Mouse (Mus musculus): ENCODE measurements around the gene Slc22a26. TPM values are rescaled to one million over a fixed set of nuclear protein-coding genes. Genes with fewer than 3 reads are reported as not detected.
"Not testable (repeated sequence)": the region's sequence is repeated elsewhere in the genome, so short reads cannot be mapped to it uniquely, and the experiment has no call there.

The Slc22a26 gene
- polyA plus RNA-seq (2015; fragmentation: Nextera tagmentation; extraction: Ambion mirVana) = not detected in 2 replicates

GRCm38 (mm10) chr19:7802571-7802970 is at the start of gene Slc22a26:
Gene Slc22a26, minus strand, starts transcription at chr19:7802667.
- H3K9me3 ChIP-seq (ENCODE audit: control insufficient read depth, low read length) = no peaks in the 10 kb centered on the region
- no peak within 1 kb of the TSS for H3K4me3 ChIP-seq (replicated peaks; ENCODE audit: low read length)
- no peak within 1 kb of the TSS for H3K27ac ChIP-seq (ENCODE audit: low read length)
- ATAC-seq = no peak
- no peak within 1 kb of the TSS for H3K4me2 ChIP-seq (ENCODE audit: low read length)
- no peak within 1 kb of the TSS for H3K9ac ChIP-seq (replicated peaks; ENCODE audit: low read depth, low read length)
- no peaks in the 10 kb centered on the region for H3K27me3 ChIP-seq (replicated peaks; ENCODE audit: control insufficient read depth, insufficient read depth, low read length)
- H3K4me1 ChIP-seq (replicated peaks; ENCODE audit: control insufficient read depth, insufficient read depth, low read length) = no peaks in the 10 kb centered on the region
- H3K36me3 ChIP-seq (ENCODE audit: control insufficient read depth, insufficient read depth) = no peaks in the 10 kb centered on the region
- WGBS = 75% methylated on average over 1 of the region's 1 CpGs

DNA sequence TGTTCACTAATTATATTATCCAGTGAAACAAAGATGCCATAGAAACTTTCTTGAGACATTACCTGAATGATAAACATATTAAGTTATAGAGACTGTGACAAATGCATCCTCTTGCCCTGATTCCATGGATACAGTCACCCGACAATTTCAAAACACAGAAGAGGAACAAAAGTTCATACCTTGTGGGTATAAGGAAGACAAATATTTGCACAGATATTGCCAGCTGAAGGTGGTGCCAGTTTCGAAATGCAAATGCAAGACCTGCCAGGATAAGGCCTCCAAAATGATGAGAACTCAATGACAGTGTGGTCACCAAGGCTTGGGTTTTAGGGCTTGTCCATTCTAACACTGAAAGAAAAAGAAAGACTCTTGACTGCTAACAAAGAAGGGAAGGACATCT is 27.4 kb upstream of the Slc22a26 start:
- no peak overlapping the region for H3K4me3 ChIP-seq (replicated peaks; ENCODE audit: low read length)
- H3K9me3 ChIP-seq (ENCODE audit: control insufficient read depth, low read length) = peaks cover 5% of the 10 kb centered on the region; the same call in 1 of the 2 replicates
- H3K27me3 ChIP-seq (replicated peaks; ENCODE audit: control insufficient read depth, insufficient read depth, low read length) = no peaks in the 10 kb centered on the region
- H3K27ac ChIP-seq (ENCODE audit: low read length) = no peak overlapping the region
- no peak for ATAC-seq
- H3K4me1 ChIP-seq (replicated peaks; ENCODE audit: control insufficient read depth, insufficient read depth, low read length) = no peaks in the 10 kb centered on the region
- H3K9ac ChIP-seq (replicated peaks; ENCODE audit: low read depth, low read length) = no peak overlapping the region
- H3K4me2 ChIP-seq (ENCODE audit: low read length) = no peak overlapping the region
- 62% methylated on average over 2 of the region's 2 CpGs for WGBS
- no peaks in the 10 kb centered on the region for H3K36me3 ChIP-seq (ENCODE audit: control insufficient read depth, insufficient read depth)

DNA sequence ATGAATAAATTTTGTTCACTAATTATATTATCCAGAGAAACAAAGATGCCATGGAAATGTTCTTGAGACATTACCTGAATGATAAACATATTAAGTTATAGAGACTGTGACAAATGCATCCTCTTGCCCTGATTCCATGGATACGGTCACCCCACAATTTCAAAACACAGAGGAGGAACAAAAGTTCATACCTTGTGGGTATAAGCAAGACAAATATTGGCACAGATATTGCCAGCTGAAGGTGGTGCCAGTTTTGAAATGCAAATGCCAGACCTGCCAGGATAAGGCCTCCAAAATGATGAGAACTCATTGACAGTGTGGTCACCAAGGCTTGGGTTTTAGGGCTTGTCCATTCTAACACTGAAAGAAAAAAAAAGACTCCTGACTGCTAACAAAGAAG is 11.9 kb downstream of the Slc22a26 start:
- Histone ChIP-seq H3K36me3 (ENCODE audit: control insufficient read depth, insufficient read depth) (no peaks in the 10 kb centered on the region), H3K4me3 (replicated peaks; ENCODE audit: low read length) (no peak overlapping the region), H3K9ac (replicated peaks; ENCODE audit: low read depth, low read length) (no peak overlapping the region), H3K4me1 (replicated peaks; ENCODE audit: control insufficient read depth, insufficient read depth, low read length) (no peaks in the 10 kb centered on the region), H3K27ac (ENCODE audit: low read length) (no peak overlapping the region), H3K27me3 (replicated peaks; ENCODE audit: control insufficient read depth, insufficient read depth, low read length) (no peaks in the 10 kb centered on the region), H3K4me2 (ENCODE audit: low read length) (no peak overlapping the region), H3K9me3 (ENCODE audit: control insufficient read depth, low read length) (0 out of 2 replicates have a peak, but pooled peaks cover under 1% of the 10 kb centered on the region)
- no peak for ATAC-seq
- 95% methylated on average over 1 of the region's 1 CpGs for WGBS

- WGBS = 81% methylated on average over 4 of the region's 4 CpGs
These were observed 27.2 kb downstream of the Slc22a26 start for GRCm38 (mm10) chr19:7775306-7775705.

GRCm38 (mm10) chr19:7766124-7766523 is 36.3 kb downstream of the Slc22a26 start:
- Histone ChIP-seq H3K4me3 (replicated peaks; ENCODE audit: low read length) (no peak overlapping the region), H3K9me3 (ENCODE audit: control insufficient read depth, low read length) (no peaks in the 10 kb centered on the region), H3K27me3 (replicated peaks; ENCODE audit: control insufficient read depth, insufficient read depth, low read length) (no peaks in the 10 kb centered on the region), H3K4me1 (replicated peaks; ENCODE audit: control insufficient read depth, insufficient read depth, low read length) (no peaks in the 10 kb centered on the region), H3K36me3 (ENCODE audit: control insufficient read depth, insufficient read depth) (no peaks in the 10 kb centered on the region), H3K9ac (replicated peaks; ENCODE audit: low read depth, low read length) (no peak overlapping the region), H3K4me2 (ENCODE audit: low read length) (no peak overlapping the region), H3K27ac (ENCODE audit: low read length) (no peak overlapping the region)
- no peak for ATAC-seq
- 87% methylated on average over 2 of the region's 2 CpGs for WGBS

More at GRCm38 (mm10) chr19:7775306-7775705, 27.2 kb downstream of the Slc22a26 start:
- Histone ChIP-seq H3K9ac (replicated peaks; ENCODE audit: low read depth, low read length) (no peak overlapping the region), H3K27ac (ENCODE audit: low read length) (no peak overlapping the region), H3K4me3 (replicated peaks; ENCODE audit: low read length) (no peak overlapping the region), H3K4me2 (ENCODE audit: low read length) (no peak overlapping the region), H3K4me1 (replicated peaks; ENCODE audit: control insufficient read depth, insufficient read depth, low read length) (no peaks in the 10 kb centered on the region), H3K9me3 (ENCODE audit: control insufficient read depth, low read length) (no peaks in the 10 kb centered on the region), H3K36me3 (ENCODE audit: control insufficient read depth, insufficient read depth) (no peaks in the 10 kb centered on the region), H3K27me3 (replicated peaks; ENCODE audit: control insufficient read depth, insufficient read depth, low read length) (no peaks in the 10 kb centered on the region)
- ATAC-seq = no peak

DNA sequence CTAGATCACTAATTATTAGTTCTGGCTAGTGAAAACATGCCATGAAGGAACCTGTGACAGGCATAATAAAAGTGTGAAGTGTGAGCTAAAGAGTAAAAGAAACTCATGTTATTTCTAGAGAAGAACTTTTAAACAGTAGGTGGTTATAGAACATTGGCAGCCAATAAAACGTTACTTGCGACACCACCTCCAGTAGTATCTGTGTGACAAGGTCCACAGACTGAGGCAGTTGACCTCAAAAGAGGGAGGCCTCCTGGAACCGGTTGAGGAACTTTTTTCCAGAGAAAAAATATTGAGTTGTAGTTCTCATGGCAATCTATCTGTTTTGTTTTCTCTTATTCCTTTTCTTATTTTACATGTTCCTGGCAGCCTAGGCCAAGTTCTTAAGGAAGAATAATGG is 36.9 kb downstream of the Slc22a26 start:
- Histone ChIP-seq H3K27ac (ENCODE audit: low read length) (no peak overlapping the region), H3K4me1 (replicated peaks; ENCODE audit: control insufficient read depth, insufficient read depth, low read length) (no peaks in the 10 kb centered on the region), H3K27me3 (replicated peaks; ENCODE audit: control insufficient read depth, insufficient read depth, low read length) (no peaks in the 10 kb centered on the region), H3K4me2 (ENCODE audit: low read length) (no peak overlapping the region), H3K36me3 (ENCODE audit: control insufficient read depth, insufficient read depth) (no peaks in the 10 kb centered on the region), H3K9ac (replicated peaks; ENCODE audit: low read depth, low read length) (no peak overlapping the region), H3K9me3 (ENCODE audit: control insufficient read depth, low read length) (no peaks in the 10 kb centered on the region), H3K4me3 (replicated peaks; ENCODE audit: low read length) (no peak overlapping the region)
- no peak for ATAC-seq
- WGBS = 95% methylated on average over 3 of the region's 3 CpGs

DNA sequence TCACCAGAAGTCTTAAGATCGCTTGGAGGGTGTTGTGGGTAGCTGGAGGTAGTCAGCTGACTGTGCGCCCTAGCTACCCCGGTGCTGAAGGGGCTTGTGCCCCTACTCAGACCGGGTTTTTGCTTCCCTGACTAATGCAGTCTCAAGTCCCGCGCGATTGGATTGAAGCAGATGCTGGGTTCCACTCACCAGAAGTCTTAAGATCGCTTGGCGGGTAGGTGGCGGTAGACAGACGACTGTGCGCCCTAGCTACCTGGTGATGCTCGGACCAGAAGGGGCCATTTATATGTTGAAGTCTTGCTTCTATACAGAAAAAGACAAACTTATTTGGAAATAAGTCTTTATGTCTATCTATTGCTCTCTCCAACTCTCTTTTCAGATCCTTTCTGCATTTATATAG is 49.1 kb downstream of the Slc22a26 start:
- not testable (repeated sequence) for H3K9ac ChIP-seq (replicated peaks; ENCODE audit: low read depth, low read length); H3K36me3 ChIP-seq (ENCODE audit: control insufficient read depth, insufficient read depth); H3K9me3 ChIP-seq (ENCODE audit: control insufficient read depth, low read length); H3K4me3 ChIP-seq (replicated peaks; ENCODE audit: low read length); ATAC-seq; H3K4me1 ChIP-seq (replicated peaks; ENCODE audit: control insufficient read depth, insufficient read depth, low read length); H3K27me3 ChIP-seq (replicated peaks; ENCODE audit: control insufficient read depth, insufficient read depth, low read length); H3K27ac ChIP-seq (ENCODE audit: low read length); H3K4me2 ChIP-seq (ENCODE audit: low read length)
- 75% methylated on average over 13 of the region's 13 CpGs for WGBS

Other genes with a start within 250 kb of the Slc22a26 start
- gene Pla2g16, start 245.2 kb downstream of the Slc22a26 start, polyA plus RNA-seq (2015; fragmentation: Nextera tagmentation; extraction: Ambion mirVana) = 3.3 and 4.5 TPM in 2 replicates
- 0.16 TPM in 1 of 2 replicates, not detected in the other for gene Lgals12, start 195.5 kb downstream of the Slc22a26 start, polyA plus RNA-seq (2015; fragmentation: Nextera tagmentation; extraction: Ambion mirVana)
- gene Hrasls5, start 190.1 kb downstream of the Slc22a26 start, polyA plus RNA-seq (2015; fragmentation: Nextera tagmentation; extraction: Ambion mirVana) = not detected in 2 replicates
- not detected in 2 replicates for gene Slc22a19, start 91.4 kb downstream of the Slc22a26 start, polyA plus RNA-seq (2015; fragmentation: Nextera tagmentation; extraction: Ambion mirVana)
- not detected in 2 replicates for gene Slc22a27, start 163.4 kb upstream of the Slc22a26 start, polyA plus RNA-seq (2015; fragmentation: Nextera tagmentation; extraction: Ambion mirVana)